Mouse (Mus musculus) erythroid progenitor cell, adult 5-6 weeks (primary cell): ENCODE measurements around the gene Mrtfa. TPM values are rescaled to one million over a fixed set of nuclear protein-coding genes. Genes with fewer than 3 reads are reported as not detected.

Experiments used
- ATAC-seq: replicated peaks from 2 replicates; pipeline ENCODE4 v1.8.0; 2016; ENCODE audit warnings: moderate number of reproducible peaks, mild to moderate bottlenecking, moderate TSS enrichment, inconsistent platforms; ENCODE audit not compliant: poor library complexity, low FRiP score, severe bottlenecking
- total RNA-seq, 2 experiments: library from RNA; stranded (forward) in 1 of 2; stranded (reverse) in 1 of 2; fragments of 150-400 nt in 1 of 2; fragments of 186-747, 209-891 nt in 1 of 2; gene quantifications; 2 replicates each; pipeline versions ENCODE4 v1.2.3 to v1.2.4; 2015 to 2017; ENCODE audit warnings: low replicate concordance in 2 of 2

The Mrtfa gene
- total RNA-seq, 2 experiments from 2014 or later: 9.0 to 14.3 TPM

DNA sequence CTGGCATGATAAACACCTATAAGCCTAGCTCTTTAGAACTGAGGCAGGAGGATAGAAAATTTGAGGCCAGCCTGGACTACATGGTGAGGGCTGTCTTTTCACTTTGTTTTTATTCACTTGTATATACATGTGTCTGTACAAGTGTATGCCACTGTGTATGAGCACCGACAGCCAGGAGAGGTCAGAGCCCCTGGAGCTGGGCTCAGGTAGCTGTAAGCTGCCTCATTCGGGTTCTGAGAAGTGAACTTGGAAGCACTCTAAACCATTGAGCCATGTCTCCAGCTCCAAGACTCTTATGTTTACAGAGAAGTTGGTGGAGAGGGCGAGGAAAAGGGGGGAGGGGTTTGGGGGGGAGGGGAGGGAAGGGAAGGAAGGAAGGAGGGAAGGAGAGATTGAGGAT, 29.0 kb downstream of the Mrtfa start:
- no peak for ATAC-seq

DNA sequence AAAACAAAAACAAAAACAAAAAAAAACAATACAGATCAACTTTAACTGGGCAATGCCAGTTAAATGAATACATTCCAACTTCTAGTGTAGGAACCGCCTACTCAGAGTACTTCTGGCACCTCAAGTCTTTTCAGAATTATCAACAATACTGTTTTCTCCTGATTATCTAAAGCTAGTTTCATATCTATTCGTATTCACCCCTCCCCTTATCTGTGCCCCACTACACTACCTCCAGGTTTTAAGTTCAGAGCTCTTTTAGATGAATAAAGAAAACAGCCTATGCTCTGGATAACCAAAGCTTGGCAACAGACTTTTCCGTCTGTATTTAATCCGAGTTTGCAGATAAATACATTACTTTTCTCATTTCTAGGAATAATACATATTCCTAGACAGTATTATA, 29.9 kb downstream of the Mrtfa start:
- ATAC-seq: no peak

DNA sequence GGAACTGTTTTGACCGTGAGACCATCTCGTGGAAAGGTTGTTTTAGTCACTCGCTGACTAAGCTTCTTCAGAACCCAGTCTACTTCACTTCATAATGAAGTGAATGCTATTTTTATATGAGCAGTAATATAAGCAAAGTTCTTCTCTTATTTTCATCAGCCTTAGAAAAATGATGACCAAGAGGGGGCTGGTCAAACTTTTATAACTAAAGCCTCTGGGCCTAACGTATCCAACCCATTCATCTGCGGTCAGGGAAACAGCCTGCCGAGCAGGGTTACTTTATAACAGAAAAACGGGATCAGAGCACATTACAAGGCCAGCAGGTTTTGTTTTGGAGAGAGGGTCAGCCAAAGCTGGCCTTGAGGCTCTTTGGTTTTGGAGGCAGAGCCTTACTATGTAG, 31.3 kb downstream of the Mrtfa start:
- ATAC-seq: no peak

DNA sequence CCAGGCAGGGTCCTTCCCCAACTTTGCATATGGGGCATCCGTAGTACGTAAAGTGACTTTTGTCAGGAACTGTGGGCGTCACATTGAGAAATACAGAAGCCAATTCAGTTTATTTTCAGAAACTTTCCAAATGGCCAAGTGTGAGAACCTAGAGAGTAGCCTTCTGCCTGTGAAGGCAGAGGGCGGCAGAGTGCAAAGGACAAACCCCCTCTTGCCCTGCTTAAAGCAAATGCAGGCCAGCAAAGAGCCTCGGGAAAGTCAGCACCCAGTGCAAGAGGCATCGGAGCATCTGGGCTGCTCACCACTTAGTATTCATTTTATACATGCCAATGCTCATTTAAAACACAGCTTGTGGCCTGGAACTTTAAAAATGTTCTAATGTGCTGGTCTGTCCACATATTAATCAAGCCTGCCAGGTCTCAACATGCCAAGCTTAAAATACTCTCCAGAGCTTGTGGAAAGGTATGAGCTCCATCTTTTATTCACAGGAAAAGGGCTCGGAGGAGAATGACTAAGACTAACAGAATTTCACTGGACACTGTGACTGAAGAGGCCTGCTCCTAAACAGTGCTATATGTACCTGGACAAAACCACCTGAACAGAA, 31.9 kb downstream of the Mrtfa start:
- ATAC-seq: no peak

DNA sequence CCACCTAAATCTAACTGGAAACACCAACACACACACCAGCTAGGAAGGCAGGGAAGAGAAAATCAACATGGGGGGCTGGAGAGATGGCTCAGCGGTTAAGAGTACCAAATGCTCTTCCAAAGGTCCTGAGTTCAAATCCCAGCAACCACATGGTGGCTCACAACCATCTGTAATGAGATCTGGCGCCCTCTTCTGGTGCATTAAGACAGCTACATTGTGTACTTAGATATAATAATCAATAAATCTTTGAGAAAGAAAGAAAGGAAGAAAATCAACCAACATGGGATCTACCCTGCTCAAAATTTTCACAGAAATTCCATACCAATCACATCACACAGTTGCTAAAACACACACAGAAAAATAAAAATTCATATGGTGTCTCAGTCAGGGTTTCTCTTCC, 34.1 kb downstream of the Mrtfa start:
- ATAC-seq: no peak

DNA sequence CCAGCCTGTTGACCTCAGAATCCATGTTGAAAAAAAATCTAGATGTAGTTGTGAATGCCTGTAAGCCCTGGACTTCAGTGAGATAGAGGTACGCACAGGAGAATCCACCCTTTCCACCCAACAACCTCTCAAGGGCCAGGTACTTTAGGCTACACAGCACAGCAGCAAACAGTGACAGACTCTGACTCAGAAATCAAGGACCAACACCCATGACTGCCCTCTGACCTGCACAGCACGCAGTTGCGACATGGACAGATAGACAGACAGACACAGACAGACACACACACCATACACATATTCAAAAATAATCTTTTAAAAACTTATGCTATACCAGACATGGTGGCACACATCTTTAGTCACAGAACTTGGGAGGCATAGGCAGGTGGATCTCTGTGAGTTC, 34.7 kb downstream of the Mrtfa start:
- no peak for ATAC-seq

DNA sequence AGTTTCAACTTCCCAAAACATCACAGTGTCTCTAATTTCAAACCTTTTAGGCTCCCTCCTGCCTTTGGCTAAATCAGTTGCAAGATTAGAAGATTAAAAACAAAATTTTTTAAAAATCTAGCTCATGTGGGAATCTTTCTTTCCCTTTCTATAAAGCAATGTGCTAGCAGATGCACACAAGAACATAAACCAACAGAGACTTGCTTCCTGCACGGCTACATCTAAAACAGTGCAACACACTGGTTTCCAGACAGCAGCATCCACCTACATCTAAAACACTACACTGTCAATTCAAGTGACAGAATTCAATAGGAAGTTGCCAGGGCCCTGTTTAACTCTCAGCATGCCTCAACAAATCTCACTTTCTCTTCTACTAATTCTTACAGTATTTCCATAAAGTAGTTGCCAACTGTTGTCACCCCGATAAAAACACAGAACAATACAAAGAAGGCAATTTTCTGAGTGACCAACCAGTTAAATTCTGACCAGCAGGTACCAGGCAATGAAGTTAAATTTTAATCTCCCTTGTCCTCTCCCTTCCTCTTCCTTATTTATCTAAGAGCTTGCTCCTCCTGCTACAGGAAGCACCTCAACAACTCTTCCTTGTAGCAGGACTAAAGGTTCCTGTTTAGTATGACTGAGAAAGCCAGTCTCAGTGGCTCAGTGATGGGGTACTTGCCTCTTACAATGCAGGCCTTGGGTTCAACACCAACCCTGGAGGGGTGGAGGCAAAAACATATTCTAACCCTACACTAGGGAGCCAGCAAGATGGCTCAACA, 35.5 kb downstream of the Mrtfa start:
- no peak for ATAC-seq

DNA sequence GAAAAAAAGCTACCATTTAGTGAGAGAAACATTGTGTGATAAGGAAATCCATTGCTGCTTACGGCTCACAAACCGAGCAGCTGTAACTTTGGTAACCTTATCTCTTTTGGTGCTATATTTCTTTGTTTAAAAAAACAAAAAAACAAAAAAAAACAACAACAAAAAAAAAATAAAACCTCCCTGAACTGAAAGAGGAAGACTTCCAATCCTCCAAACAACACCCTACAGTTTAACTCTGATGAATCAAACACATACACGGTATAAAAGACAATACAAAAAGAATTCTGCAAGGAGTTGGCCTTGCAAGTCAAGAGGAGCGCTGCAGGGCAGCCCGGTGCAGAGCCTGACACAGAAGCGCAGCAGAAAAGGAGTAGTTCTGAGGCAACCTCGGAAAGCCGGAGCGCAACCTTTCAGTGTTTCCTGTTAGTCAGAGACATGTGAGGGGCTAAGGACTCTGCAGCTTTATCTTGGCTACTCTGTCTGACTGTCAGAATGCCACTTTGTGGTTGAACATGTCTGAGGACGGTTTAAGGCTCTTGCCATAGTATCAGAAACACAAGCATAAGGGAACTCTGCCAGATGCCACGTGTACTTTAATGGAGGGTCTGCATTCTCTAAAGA, 48.5 kb downstream of the Mrtfa start:
- ATAC-seq: no peak

DNA sequence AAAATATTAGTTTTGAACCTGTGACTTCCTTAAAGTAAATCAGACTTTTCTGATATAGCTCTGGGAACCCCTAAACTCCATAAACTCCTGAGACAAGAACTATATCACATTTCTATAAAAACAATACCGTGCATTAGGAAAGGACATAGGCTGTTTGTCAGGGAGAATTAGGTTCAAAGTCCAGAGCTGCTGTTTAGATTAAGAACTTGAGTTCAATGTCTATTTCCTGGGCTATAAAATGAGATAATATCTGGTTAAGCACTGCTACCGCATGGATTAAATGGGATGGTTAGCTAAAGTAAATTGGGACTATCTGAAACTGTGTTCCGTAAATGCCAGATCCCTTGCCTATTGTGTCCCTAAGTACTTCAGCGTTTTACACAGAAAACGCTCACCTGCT, 50.6 kb downstream of the Mrtfa start:
- ATAC-seq: no peak

DNA sequence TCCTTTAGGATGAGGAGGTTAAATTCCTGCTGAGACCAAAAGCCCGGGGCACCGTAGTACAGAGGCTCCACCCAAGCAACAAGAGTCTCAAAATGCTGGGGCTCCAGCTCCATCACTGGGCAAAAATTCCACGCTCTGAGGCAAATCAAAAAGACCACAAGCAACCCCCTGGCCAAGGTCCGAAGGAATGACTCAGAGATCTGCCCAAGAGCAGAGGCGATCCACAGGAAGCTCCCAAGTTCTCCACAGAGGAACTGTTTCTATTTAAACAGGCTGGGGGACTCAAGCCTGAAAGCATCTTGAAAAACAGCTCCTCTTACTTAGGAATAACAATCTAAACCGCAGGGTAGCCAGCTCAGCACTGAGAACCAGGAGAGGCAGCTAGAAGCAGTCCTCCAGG, 53.3 kb downstream of the Mrtfa start:
- no peak for ATAC-seq

DNA sequence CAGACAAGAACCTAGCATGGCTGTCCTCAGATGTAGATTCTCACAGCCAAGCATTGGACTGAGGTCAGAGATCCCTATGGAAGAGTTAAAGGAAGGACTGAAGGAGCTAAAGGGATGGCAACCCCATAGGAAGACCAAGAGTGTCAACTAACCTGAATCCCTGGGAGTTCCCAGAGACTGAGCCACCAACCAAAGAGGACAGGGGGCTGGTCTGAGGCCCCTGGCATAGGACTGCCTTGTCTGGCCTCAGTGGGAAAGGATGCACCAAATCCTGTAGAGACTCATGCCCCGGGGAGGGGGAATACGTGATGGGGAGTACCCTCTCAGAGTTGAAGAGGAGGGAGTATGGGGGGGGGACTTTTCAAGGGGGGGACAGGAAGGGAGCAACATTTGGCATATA, 56.8 kb downstream of the Mrtfa start:
- no peak for ATAC-seq

DNA sequence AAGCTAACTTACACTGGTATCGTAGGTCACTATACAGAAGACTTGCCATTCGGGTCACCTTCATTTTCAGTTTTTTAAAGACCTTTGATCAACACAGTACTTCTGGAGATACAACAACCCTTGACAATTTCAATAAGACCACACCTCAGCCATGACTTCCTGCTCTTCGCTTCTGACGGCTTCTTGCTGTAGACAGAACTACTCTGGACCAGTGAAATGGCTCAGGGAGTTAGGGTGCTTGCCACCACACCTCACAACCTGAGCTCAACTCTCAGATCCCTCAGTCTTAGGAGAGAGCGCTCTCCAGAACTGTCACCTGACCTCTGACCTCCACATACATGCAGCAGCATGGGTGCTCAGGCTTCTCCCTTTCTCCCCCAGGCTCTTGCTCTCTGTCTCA, 59.4 kb downstream of the Mrtfa start:
- ATAC-seq: no peak

DNA sequence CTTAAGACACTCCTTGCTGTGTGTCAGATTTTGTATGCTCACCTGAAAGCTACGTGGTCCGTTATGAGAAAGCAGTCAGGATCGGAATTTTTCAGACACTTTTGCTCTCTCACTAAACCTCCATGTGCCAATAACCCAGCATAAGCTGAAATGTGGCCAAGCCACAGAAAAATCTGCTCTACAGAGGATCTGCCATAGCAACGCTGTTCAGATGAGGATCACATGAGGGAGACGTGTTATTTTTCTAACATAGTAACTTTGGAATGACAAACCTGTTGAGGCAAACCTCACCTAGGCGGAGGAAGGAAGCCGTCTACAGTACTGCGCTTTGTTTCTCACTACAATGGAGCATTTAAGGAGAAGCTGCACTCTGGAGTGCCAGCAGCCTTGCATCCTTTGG, 60.6 kb downstream of the Mrtfa start:
- ATAC-seq: no peak

DNA sequence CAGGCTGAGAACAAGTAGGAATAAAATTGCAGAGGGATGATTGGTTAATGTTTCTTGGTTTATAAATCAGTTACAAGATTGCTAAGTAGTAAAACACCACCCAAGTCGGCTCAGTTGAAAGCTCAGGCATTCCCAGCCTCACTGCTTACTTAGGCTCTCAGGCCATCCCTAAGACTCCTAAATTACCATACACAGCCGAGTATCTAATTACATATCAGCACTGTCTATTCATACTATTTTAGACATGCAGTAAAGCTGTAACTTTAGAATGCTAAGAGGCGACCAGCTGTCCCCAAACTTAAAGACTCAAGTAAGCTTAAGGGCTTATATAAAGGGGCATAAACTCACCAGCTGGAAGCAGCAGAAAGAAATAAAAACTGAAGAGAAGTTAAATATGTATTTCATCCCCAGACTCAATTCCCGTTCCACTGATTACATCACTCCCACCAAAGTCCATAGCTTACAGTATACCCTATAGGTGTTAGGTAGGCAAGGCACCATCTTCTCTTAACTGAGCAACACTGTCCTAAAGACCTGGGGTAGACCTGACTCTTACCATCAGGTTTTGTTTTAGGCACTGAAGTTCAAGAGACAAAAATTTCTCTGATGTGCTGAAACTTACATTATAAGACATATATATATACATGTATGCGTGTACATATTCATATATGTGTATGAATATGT, 62.3 kb downstream of the Mrtfa start:
- no peak for ATAC-seq

DNA sequence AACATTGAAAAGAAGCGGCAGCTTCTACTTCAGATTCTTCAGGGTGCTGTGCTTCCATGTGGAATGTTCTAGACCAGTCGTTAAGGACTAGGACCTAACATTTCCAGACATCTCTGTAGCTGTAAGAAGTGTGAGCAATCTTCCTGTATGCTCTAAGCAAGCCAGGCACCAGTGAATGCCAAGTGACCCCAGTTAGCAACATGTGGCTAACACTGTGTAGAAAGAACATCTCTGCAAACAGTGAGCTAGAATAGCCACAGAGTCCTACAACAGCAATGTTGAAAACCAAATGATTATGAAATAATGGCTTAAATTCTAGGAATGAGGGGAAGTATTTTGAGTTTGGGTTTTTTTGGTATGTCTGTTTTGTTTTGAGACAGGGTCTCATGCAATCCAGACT, 66.3 kb downstream of the Mrtfa start:
- ATAC-seq: no peak

DNA sequence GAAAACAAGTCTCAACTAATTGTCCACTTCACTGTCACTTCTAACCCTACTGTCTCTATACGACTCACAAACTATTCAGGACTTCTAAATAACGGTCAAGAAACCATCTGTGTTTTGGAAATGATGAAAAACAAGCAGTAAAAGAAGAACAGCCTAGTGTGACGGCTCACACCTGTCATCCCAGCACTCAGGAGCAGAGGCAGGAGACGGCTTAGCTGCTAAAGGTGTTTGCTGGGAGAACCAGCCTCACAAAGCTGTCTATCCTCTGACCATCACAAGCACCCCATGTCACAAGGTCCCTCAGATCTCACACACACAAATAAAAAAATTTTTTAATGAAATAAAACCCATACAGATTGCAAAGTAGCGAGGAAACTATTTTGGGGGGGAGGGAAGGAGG, 67.4 kb downstream of the Mrtfa start:
- no peak for ATAC-seq

DNA sequence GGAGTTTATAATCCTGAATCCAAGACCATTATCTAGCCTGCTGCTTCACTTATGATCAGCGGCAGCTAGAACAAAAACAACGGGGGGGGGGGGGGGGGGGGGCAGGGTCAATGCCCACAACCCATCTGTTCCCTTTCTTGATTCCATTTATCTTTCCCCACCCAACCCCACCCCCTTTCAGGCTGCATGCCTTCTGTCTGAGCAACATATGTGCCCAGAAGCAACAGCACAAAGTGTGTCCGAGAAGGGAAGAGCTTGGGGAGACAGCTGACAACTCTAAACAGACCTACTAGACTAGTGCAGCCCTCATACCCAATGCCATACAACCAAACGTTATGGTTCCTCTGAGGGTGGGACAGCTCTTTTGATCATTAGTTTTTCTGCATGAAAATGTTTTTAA, 68.0 kb downstream of the Mrtfa start:
- no peak for ATAC-seq

DNA sequence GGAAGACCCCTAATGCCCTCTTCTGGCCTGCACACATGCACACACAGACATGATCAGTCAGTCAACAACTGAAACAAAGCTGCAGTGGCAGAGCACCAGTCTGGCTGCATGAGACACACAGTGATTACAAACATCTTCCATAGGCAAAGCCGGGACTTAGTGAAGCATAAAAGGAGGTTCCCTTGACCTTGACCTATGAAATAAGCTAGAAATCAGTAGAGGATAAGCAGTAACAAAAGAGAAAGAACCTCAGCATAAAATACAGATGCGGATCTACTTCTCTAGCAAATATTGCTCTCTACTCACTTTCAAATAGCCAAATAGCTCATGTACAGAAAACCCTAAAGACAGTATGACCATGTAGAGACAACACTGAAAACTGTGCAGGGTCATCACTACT, 68.5 kb downstream of the Mrtfa start:
- ATAC-seq: no peak

DNA sequence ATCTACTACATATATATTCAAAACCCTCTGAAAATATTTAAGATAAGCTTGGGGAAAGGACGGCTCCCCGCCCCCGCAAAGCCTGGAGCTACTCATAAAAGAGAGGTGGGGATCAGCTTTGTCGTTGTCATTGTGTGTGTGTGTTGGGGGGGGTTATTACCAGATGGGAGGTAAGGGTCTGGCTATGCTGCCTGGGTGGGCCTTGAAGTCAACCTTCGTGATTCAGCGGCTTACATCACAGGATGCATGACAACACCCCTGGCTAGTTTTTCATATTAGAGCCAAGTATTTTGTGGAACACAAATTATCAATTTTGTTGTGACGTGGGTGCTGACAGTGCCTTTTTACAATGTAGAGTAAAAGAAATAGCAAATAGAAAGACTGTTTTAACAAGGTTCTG, 69.6 kb downstream of the Mrtfa start:
- ATAC-seq: no peak

DNA sequence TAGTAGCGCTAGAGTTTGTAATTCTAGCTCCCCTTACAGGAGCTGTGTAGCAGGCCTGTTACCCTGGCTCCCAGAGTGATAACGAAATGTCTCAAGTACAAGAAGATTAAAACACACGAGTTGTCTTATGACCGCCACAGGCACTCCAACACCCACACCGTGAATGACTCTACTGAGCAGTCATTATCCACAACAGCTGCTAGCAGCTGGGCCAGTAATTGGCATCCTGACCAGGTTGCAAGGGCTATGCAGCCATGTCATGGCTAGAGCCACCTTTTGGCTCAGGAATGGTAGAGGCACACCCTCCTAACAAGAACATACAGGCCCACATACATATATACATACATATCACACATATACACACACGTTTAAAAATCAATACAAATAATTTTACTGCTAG, 70.4 kb downstream of the Mrtfa start:
- no peak for ATAC-seq

DNA sequence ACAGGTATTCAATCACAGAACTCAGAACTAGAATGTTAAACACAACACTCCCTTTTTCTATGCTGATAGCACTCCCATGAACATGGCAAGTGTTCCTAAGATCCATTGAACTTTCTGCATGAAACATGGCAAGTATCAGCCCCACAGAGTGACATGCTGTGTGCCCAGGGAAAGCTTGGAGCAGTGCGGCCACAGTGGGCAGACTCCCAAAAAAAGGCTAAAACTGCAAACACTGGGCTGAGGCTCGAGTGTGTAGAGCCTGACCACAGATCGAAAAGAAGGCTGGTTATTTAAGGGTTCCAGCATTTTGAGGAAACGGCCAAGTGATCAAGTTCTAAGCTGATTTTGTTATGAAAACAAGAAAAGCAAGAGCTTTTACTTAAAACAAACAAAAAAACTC, 72.3 kb downstream of the Mrtfa start:
- no peak for ATAC-seq
